Mouse (Mus musculus) embryo, embryonic 10 days (tissue): ENCODE measurements at regions not wholly inside any gene's neighbourhood (a gene's known extent, or its start where the extent isn't known, plus 50 kb on each side); places are given as distances from the start of the nearest gene placed in this dataset.
A peak's percentile ranks its signal among the peaks of the same experiment; 100 is the strongest.

ENCODE experiments used
- DNase-seq: peaks from one replicate; pipeline ENCODE4 v3.0.0-alpha.2; 2015; ENCODE audit warnings: low spot score

DNA sequence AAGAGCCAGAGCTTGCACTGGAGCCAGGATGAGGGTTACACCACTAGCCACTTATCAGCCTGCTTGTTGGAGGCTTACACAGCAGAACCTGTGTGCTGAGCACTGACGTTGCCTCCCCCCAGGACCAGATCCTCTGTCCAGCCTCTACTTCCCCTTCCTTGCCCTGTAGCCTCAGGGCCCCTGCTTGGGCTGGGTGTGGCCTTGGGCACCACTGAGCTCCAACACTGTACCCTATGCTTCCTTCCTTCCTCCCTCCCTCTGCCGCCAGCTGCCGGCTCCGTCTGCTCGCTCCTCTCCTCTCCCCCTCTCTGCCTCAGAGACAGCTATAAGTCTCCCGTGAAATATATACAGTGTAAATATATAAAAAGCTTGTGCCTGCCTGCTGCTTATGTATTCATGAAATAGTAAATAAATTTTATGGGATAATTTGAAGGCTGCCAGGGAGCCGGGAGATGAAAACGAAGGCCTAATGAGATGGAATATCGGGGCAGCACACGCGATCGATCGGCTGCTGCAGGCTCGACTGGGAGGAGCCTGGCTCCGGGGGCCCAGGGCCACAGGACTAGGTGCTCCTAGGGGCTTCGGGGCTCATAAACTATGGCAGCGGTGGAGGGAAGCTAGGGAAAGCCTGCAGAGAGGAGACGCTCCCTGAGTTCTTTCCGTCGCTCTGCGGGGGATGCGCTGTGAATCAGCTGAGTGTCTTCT lies 135.6 kb downstream of the Rbm19 start:
- DNase-seq: no peak

DNA sequence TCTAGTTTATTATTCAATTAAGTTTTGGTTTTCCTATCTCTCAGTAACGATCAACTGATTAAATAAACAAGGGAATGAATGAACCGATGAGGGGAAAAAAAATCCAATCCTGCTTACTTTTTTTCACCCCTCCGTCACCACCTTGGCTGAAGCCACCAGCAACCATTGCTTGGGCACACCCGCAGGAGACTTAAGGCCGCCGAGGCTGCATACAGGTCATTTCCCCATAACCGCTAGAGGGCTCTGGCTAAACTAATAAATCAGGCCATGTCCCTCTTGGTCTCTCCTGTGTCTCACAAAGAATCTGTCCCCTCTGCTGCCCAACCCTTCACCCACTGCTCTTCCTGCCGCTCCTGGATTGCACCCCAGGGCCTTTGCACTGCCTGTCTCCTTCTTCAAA lies 136.3 kb downstream of the Rbm19 start:
- peak; percentile 88 for DNase-seq

DNA sequence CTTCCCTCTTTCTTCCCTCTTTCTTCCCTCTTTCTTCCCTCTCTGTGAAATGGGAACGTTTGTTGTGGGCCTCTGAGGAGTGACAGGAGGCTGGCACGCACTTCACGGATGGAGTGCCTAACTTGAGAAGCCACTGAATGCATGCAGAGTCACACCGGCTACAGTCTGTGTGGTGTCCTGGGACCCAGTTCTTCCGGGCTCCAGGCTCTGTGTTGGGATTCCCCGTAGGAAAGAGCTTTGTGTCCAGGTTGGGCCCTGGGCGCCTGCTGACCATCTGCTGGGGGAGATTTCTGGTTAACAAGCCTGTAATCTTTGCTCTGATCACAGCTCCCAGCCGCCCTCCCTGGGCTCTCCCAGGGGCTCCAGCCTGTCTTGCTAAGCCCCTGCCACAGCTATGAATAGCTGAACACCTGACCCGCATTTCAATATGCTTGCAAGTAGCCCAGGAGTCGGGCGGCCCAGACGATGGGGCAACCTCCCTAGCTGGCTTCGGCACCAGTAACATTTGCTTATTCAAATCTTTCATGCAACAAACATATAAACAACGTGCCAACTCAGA lies 146.5 kb downstream of the Rbm19 start:
- DNase-seq: no peak

DNA sequence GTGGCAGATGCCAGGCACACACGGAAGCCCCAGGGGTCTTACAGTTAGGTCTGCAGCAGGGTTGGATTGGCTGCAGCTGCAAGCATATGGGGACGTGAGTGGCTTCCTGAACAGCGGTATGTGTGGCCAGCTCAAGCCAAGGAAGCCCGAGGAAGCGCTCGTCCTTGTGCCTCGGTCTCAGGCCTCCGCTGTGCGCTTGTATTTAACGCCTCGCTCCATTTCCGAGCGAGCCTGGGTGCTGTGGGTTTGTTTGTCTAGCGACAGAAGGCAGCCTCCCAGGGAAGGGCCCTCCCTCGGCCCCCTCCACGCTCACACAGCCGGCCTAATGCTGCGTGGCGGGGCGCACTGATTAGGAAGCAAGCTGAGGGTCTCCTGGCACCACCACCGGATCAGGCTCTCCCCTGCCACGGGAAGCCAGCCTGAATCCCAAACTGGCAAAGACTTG lies 153.2 kb downstream of the Rbm19 start:
- DNase-seq: peak; percentile 32

DNA sequence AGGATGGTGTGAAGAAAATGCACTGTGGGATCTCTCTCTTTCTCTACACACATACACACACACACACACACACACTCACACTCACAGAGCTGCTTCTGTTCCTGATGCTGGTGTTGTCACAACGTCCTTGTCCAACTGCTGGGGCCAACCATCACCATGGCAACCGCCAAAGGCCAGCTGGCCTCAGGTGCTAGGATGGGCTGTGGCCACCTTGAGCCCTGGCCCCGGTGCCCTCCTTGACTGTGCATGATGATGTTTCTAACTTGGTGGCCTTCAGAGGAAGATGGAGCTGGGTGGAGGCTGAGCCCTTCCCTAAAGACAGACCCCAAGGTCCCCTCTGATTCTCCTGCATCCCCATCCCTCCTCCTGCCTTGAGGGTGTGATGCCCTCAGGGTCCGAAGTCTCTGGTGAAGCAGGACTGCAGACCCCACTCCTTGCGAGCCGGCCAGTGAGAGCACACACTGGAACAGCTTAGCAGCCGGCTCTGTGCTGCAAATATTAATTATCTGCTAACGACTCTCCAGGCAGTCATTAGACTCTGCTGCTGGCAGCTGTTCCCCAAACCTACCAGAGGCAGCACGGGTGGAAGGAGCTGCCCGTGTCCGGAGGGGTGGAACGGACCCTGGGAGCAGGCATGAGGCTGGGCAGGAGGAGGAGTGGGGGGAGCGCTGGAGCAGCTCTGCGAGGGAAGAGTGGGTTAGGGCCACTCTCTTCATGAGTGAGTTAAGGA lies 154.8 kb downstream of the Rbm19 start:
- no peak for DNase-seq

DNA sequence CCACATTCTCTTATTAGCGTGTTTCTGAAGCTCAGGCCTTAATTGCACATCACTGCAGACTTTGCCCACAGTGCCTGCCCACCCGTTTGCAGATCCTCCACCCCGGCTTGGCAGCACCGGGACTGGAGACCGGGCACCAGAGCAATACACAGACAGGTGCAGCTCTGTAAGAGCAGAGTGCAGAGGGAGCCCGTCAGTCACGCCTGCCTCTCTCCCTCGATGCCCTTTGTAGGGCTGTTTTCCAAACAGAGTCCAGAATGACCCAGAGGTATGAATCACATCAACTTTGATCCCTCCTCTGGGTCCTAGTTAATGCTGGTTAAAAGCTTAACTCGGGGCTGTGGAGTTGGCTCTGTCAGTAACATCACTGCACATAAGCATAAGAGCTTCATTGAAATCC lies 155.3 kb upstream of the Lhx5 start:
- DNase-seq: no peak

DNA sequence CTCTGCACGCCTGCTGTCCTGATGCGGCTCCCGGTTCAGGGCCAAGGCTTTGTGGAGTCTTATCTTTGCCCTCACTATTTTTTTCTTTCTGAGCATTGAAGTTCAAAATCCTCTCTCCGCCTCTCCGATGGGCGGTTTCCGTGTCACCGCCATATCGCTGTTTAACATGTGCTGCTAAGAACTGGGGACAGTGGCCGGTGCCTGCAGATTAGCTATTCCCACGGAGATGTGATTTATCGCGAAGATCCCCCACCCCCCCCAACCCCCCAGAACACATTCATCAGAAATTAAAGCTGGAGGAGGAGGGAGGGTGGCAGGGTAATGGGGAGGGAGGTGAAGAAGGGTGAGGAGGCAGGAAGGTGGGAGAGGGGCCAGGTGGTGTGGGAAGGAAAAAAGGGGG lies 151.2 kb upstream of the Lhx5 start:
- peak; percentile 39 for DNase-seq

DNA sequence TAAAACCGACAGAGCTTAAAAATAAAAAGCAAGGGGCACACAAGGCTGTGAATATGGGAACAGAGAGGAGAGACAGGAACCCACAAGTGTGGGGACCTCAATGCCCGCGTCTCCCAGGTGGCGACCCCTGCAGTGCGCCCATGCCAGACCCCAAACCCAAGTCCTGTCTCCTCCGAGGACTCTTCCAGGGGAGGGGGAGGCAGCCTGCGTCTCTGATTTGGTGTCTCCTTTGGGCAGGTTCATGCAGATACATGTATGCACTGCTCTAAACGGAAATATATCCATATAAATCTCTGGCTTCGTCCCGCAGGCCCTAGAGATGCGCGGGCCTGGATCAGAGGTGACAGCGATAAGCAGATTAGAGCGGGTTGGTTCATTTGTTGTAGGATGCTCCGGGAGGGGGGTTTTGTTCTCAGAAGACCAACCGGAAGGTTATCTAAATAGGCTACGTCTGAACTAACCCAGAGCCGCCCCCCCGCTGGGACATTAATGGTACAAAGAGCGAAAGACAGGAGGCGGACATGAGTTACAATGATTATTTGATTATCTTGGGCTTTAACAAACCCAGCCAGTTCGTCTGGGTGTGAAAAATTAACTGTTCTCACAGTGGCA lies 150.4 kb upstream of the Lhx5 start:
- no peak for DNase-seq

DNA sequence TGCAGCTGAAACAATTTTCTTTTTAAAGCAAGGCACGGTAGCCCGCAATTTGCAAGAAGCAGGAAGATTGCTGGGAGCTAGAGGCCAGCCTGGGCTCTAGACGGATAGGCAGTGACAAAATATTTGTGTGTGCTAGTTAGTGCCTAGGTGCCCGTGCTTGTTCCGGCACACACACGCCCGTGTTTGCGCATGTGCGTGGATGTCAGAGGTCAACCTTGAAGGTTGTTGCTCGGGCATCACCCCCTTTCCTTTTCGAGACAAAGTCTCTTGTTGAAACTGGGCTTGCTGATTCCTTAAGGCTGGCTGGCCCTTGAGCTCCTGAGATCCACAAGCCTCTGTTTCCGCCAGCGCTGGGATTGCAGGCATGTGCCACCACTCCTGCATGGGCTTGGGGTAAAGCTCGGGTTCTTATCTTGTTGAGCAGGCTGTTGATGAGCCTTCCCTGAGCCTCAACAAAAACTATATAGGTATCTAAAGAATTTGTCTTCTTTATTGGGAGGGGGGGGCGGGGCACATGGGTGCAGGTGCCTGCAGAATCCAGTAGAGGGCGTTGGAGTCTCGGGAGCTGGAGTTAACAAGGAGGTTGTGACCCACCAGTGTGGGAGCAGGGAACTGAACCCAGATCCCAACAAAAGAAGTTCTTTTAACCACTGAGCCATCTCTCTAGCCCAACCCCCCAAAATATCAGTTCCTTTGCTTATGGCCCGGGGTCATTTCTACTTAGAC lies 149.5 kb upstream of the Lhx5 start:
- no peak for DNase-seq

DNA sequence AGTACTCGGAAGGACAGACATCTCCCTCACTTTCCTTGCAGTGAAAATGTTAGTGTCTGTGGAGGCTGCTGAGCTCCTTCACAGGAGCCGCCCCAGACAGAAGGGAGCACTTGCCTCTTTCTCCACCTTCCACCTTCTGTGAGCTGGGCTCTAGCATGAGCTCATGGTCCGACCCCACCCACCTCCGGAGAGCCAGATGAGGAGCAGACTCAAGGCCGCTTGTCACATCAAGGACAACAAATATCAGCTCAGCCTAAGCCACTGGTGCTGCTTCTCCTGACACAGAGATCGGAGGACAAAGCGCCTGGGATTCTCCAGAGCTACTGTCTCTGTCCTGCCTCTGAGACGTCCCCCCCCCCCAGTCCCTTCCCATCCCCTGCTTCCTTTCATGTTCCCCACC lies 146.9 kb upstream of the Lhx5 start:
- DNase-seq: peak; percentile 39

DNA sequence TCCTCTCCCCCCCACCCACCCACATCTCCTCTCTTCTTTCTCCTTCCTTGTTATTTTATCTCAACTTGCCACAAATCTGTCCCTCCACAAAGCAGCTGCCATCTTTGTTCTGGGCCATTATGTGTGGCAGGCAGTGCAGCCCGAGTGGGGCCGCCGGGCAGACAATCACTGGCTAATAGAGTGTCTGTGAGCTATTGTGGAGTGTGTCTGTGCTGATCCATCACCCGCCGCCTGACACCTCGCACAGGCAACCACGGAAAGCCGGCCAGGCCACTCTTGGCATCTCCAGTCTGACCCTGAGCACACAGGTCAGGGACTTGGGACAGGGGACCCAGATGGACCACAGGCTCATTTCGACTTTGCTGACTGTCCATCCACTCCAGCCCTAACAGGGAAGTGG lies 146.5 kb upstream of the Lhx5 start:
- DNase-seq: peak; percentile 69

DNA sequence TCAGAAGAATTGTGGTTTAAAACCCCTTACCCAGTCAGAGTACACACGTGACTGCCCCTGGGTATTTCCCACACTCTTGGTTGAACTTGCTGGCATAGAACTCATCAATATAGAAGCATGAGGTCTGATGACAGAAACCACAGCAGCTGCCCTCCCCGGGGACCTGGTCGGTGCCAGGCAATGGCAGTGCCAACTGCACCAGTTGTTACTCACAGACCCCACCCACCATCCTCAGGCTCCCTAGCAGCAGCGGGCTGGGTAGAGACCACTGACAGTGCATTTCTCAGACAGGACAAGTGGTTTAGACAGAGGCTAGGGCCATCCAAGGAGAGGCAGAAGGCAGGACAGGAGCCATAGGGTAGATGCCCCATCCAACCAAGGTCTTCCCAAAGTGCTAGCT lies 144.7 kb upstream of the Lhx5 start:
- DNase-seq: no peak

DNA sequence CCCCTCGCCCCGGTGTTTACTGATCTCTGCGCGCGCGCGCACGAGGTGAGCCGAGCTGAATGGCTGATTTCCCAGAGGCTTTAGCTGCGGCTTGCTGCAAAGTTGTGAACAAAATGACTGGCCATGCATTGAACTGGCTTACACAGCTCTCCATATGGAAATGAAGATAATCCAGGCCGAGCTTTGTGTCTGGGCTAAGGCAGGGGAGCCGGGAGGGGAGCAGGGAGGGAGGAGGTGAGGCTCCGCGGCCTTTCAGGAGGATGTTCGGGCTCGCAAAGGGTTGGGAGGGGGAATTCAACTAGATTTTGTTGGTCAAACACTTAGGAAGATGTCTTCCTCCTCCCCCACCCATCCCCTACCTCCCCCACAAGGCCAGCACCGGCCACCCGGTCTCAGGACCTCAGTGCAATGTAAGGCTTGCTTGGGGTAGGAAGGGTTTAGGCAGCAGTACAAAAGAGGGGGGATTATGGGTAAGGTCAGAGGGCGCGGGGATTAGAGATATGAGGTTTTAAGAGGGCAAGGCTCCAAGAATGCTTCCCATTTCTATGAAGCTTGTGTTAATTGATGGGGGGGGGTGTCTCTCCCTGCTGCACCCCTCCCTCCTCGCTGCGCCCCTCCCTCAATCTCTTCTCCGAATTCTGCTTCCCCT lies 143.3 kb upstream of the Lhx5 start:
- DNase-seq: peak; percentile 73

DNA sequence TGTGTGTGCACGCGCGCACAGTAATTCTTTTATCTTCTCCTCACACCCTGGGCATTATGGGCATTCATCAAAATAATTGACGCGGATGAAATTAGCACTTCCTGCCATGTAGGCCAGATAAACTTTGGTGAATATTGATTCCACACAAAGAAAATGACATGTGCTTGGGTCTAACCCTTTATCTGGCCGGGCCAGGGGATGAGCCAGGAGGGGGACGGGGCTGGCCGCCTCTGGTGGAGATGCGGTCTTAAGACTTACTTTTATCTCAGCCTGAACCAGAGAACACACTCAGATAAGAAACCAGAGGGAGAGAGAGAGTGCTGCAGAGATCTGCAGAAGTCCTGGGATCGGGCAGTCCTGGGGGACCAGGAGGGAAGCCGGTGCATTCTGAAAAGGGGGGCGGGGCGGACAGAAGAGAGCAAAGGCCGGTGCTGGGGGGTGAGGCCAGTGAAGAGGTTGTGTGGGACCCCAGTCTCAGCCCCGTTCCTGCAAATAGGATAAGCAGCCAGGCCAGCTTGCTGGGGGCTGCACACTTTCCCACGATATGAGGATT lies 136.9 kb upstream of the Lhx5 start:
- DNase-seq: no peak

DNA sequence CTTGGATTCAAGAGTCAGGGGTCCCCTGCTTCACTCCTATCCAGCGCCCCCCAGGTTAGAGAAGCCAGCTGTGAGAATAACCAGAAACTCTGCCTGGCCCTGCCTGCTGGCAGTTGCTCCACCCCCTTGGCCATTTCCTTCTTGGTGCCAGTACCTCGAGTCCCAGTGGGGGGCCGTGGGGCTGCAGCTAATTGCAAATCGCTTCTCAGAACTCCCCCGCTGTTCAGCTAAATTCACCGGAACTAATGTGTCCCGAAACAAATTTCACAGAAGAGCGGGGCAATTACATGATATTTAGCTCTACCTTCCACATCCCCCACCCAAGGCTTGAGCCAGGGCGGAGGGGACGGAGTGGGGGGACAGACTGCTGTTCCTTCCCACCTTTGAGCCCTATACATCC lies 134.3 kb upstream of the Lhx5 start:
- no peak for DNase-seq

DNA sequence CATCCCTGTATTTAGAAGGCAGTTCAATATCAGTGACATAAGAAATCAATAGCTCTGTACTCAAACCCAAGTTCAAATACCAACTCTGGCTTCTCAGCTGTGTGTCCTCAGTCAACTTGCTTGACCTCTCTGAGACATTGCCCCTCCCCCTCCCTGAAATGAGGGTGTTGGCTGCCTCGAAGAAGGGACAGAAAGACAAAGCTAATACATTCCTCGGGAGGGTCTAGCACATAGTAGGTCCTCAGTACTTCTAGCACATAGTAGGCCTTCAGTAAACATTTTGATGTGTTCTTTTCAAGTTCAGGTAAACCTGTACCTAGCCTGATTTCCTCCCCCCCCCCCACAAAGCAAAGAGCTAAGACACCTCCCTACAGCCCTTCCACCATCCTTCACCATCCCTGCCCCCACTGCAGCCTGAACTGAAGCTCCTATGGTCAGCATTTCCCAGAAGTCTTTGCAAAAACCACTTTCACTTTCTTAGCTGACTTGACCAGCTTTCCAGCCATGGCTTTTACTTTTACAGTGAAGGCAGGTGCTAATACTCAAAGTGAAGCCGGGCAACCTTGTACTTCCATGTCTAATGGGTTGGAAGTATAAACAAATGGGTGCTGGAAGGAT lies 133.7 kb upstream of the Lhx5 start:
- no peak for DNase-seq

DNA sequence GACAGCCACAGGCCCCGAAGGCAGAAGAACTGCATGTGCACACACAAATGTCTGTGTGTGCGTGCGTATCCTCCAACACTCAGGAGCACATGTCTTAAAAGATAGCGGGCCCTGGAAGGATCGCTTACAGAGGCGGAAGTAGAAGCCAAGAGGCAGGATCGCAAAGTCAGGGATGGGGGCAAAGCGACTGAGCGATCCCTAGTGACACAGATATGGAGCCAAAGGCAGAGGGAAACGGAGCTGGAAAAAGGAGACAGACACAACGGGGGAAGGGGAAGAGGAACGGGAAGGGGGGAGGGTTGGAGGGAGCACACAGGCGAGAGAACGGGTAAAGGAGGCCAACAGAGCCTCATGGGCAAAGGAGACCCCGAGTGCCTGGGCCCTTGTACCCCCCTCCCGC lies 129.8 kb upstream of the Lhx5 start:
- peak; percentile 42 for DNase-seq

DNA sequence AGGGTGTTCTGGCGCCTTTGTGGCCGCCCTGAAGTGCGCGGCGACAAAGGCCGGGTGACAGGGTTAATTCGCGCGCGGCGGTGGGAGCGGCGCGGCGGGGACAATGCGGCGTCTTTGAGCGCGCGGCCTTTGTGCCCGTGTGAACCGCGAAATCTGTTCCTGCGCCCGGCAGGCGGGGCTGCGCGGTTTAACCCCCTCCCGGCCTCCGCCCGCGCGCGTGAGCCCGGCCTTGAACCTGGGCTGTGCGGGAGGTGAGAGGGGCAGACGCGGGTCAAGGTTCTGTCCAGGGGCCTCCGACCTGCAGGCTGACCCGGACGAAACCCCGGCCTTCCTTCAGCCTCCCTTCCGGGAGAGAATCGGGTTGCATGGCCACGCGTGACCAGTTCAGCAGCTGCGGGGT lies 129.2 kb upstream of the Lhx5 start:
- no peak for DNase-seq

DNA sequence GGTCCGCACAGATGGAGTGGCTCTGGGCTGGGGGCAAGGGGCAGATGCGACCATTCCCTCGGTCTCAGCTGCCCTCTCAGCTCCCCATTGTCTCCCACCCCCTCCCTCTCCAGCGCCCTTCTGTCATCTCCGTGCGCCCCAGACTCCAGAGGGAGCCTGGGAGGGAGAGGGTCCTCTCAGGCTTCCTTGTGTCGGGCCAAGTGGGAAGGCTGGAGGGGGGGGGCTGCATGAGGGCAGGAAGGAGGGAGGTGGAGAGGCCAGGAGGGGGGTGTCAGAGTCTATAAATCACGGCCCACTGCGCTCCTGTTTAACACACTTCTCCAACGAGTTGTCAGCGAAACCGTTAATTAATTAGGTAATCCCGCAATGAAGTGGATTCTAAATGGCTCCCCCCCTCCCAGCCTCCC lies 127.2 kb upstream of the Lhx5 start:
- DNase-seq: no peak

DNA sequence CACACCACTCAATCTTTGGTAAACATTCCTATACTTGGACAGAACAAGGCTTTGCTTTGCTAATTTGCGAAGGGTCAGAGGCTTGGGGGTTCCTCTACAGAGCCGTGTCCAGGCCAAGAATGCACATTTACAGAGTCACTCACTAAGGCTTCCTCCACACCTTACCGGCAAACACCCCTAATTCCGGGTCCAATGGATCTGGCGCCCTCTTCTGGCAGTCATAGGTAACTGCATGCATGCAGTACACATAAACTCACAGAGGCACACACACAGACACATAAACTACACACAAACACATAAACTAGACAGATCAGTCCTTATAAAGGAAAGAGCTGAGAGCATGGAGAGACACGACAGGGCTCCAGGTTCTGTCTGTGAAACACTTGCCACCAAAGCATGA lies 119.2 kb upstream of the Lhx5 start:
- DNase-seq: no peak

DNA sequence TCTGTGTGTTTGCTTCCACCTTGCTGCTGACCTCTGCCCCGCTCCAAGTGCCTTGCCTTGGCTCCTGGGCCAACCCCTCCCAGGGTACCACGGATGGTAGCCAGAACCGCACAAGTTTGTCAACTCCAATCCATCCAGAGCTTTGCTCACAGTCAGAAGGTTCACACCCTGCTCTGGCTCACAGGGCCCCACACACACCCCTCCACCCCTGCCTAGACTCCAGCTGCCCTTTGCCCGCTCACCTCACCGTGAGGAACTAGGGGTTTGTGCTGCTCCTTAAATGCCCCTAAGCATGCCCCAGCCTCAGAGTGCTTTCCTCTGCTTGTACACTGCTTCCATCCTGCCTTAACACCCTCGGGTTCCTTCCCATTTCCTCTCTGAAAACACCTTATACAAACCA lies 117.5 kb upstream of the Lhx5 start:
- no peak for DNase-seq
